Mouse (Mus musculus) adrenal gland (tissue): Measurements from ENCODE around the gene Nek9.

Source experiments
- intact Hi-C: fragments of 180-260 bp; cut with DNase I; formaldehyde crosslinking; loops from one replicate; pipeline ENCODE4 v1.15.1; 2025

Nek9 gene

GRCm38 (mm10) chr12:85269821-85270220 is 69.3 kb downstream of the Nek9 start:
- intact Hi-C loops = no loop called here

- intact Hi-C loops = no loop called here
Measured at GRCm38 (mm10) chr12:85266248-85266647, 72.9 kb downstream of the Nek9 start.

GRCm38 (mm10) chr12:85264940-85265339 is 74.2 kb downstream of the Nek9 start:
- intact Hi-C loops = no loop called here

- intact Hi-C loops = no loop called here
Measured at GRCm38 (mm10) chr12:85264531-85264930, 74.6 kb downstream of the Nek9 start.

- intact Hi-C loops = no loop called here
Measured at GRCm38 (mm10) chr12:85263190-85263589, 76.0 kb downstream of the Nek9 start.

GRCm38 (mm10) chr12:85262489-85262888 is 76.7 kb downstream of the Nek9 start:
- intact Hi-C loops = no loop called here

- intact Hi-C loops = no loop called here
Measured at GRCm38 (mm10) chr12:85257008-85257639, 82.0 kb downstream of the Nek9 start.

- intact Hi-C loops = no loop called here
Measured at GRCm38 (mm10) chr12:85256074-85256751, 82.9 kb downstream of the Nek9 start.

- intact Hi-C loops = no loop called here
Measured at GRCm38 (mm10) chr12:85252083-85252482, 87.1 kb downstream of the Nek9 start.
